ENCODE assay signal across 8 mouse cellular contexts in genomic region chr4:154797834-154798233, GRCm38 (mm10). TPM values are rescaled to one million over a fixed set of nuclear protein-coding genes. Genes with fewer than 3 reads are reported as not detected.
DNase-seq lines count a peak whose midpoint lies in the region.

No protein-coding gene starts in this region.

- peak; percentile 55 for DNase-seq in gastrocnemius, adult 18-20 months (ENCODE audit: low spot score)
- no peak for DNase-seq in gastrocnemius, postnatal 25 days
- peak; percentile 72 for DNase-seq in 3T3-L1 (ENCODE audit: low read depth, low spot score)
- peak; percentile 35 to 40 for DNase-seq in adrenal gland, adult 18-20 months (ENCODE audit: low spot score in 2 of 2)
- DNase-seq in embryo, embryonic 10.5 days (ENCODE audit: low spot score): peak; percentile 89
- DNase-seq in layer of hippocampus, adult 11-12 months (ENCODE audit: low spot score): peak; percentile 52
- DNase-seq in lung, postnatal 14 days: peak; percentile 69
- DNase-seq in spleen, postnatal 10 days (ENCODE audit: low spot score in 2 of 2): peak; percentile 10 to 61

RNA-seq across cellular contexts. Expression of gene Ttc34, which starts 39.4 kb away (rescaled TPM):
- total RNA-seq in gastrocnemius, adult 18-20 months (2021): under 1 TPM in 1 of 2 experiments, not detected in 1; 0.14 TPM
- not detected for total RNA-seq in gastrocnemius, postnatal 25 days (2021)
- total RNA-seq in adrenal gland, adult 18-20 months (2021): under 1 TPM in 1 of 2 experiments, not detected in 1; 0.20 TPM
